Mouse (Mus musculus): ENCODE results near the gene Islr2. TPM values are rescaled to one million over a fixed set of nuclear protein-coding genes. Genes with fewer than 3 reads are reported as not detected.

Islr2 gene
- total RNA-seq, 4 experiments from 2014 or later = 63.9 to 73.8 (median 69.4) TPM

GRCm38 (mm10) chr9:58196610-58197567 is 7.2 kb downstream of the Islr2 start:
- DNase-seq (ENCODE audit: low spot score in 2 of 2) = no peak

- DNase-seq (ENCODE audit: low spot score in 2 of 2) = no peak
Observed at GRCm38 (mm10) chr9:58196141-58196540, 8.0 kb downstream of the Islr2 start.

- DNase-seq (ENCODE audit: low spot score in 2 of 2) = no peak
Observed at GRCm38 (mm10) chr9:58195671-58196070, 8.4 kb downstream of the Islr2 start.

- DNase-seq (ENCODE audit: low spot score in 2 of 2) = no peak
Observed at GRCm38 (mm10) chr9:58194222-58194621, 9.9 kb downstream of the Islr2 start.

GRCm38 (mm10) chr9:58184456-58184855 is 19.7 kb downstream of the Islr2 start:
- no peak for DNase-seq (ENCODE audit: low spot score in 2 of 2)

GRCm38 (mm10) chr9:58179390-58179789 is 24.7 kb downstream of the Islr2 start:
- no peak for DNase-seq (ENCODE audit: low spot score in 2 of 2)

GRCm38 (mm10) chr9:58177165-58177564 is 27.0 kb downstream of the Islr2 start:
- no peak for DNase-seq (ENCODE audit: low spot score in 2 of 2)

- peak in 1 of 2 experiments; percentile 73 for DNase-seq (ENCODE audit: low spot score in 2 of 2)
Observed at GRCm38 (mm10) chr9:58175745-58176487, 28.2 kb downstream of the Islr2 start.

- peak in 1 of 2 experiments; percentile 61 for DNase-seq (ENCODE audit: low spot score in 2 of 2)
Observed at GRCm38 (mm10) chr9:58174818-58175251, 29.3 kb downstream of the Islr2 start.

GRCm38 (mm10) chr9:58172863-58173262 is 31.3 kb downstream of the Islr2 start:
- DNase-seq (ENCODE audit: low spot score in 2 of 2) = no peak

- DNase-seq (ENCODE audit: low spot score in 2 of 2) = no peak
Observed at GRCm38 (mm10) chr9:58169426-58169825, 34.7 kb downstream of the Islr2 start.

- no peak for DNase-seq (ENCODE audit: low spot score in 2 of 2)
Observed at GRCm38 (mm10) chr9:58168880-58169279, 35.2 kb downstream of the Islr2 start.

- no peak for DNase-seq (ENCODE audit: low spot score in 2 of 2)
Observed at GRCm38 (mm10) chr9:58165779-58166178, 38.3 kb downstream of the Islr2 start.

- DNase-seq (ENCODE audit: low spot score in 2 of 2) = no peak
Observed at GRCm38 (mm10) chr9:58163146-58163545, 41.0 kb downstream of the Islr2 start.

- no peak for DNase-seq (ENCODE audit: low spot score in 2 of 2)
Observed at GRCm38 (mm10) chr9:58162173-58162572, 41.9 kb downstream of the Islr2 start.

GRCm38 (mm10) chr9:58160315-58160714 is 43.8 kb downstream of the Islr2 start:
- DNase-seq (ENCODE audit: low spot score in 2 of 2) = no peak

GRCm38 (mm10) chr9:58159855-58160254 is 44.3 kb downstream of the Islr2 start:
- peak in 1 of 2 experiments; percentile 47 for DNase-seq (ENCODE audit: low spot score in 2 of 2)

GRCm38 (mm10) chr9:58158541-58159311 is 45.4 kb downstream of the Islr2 start:
- no peak for DNase-seq (ENCODE audit: low spot score in 2 of 2)

- no peak for DNase-seq (ENCODE audit: low spot score in 2 of 2)
Observed at GRCm38 (mm10) chr9:58157838-58158237, 46.3 kb downstream of the Islr2 start.

GRCm38 (mm10) chr9:58156819-58157560 is 47.1 kb downstream of the Islr2 start:
- no peak for DNase-seq (ENCODE audit: low spot score in 2 of 2)

- DNase-seq (ENCODE audit: low spot score in 2 of 2) = no peak
Observed at GRCm38 (mm10) chr9:58155366-58155765, 48.8 kb downstream of the Islr2 start.
